11 mouse cellular contexts compared by ENCODE assay signal in genomic region chr19:42510276-42511171, GRCm38 (mm10). TPM values are rescaled to one million over a fixed set of nuclear protein-coding genes. Genes with fewer than 3 reads are reported as not detected.
DNase-seq lines count a peak whose midpoint lies in the region; ATAC-seq and TF ChIP-seq lines count a peak whose summit lies in the region.
"Had no signal": no experiment of that assay in that cellular context is flagged by ENCODE, and none has a peak within 500 bp of the region (broad histone marks: within the 10 kb centered on the region; RNA-seq: fewer than 3 reads in every experiment).

No protein-coding gene starts in this region.

- TF ChIP-seq CTCF in liver, embryonic 14.5 days (IDR thresholded peaks at IDR 0.05; ENCODE audit: low read depth), result 0 out of 2 replicates have a peak, but pooled peaks have one; percentile 20

- H3K36me3 ChIP-seq in limb, embryonic 13.5 days, result no peaks in the 10 kb centered on the region
- no peaks in the 10 kb centered on the region for H3K36me3 ChIP-seq in limb, embryonic 10.5 days
- H3K36me3 ChIP-seq in liver, embryonic 14.5 days (replicated peaks; ENCODE audit: control insufficient read depth, insufficient read depth, low read depth), result no peaks in the 10 kb centered on the region
- H3K36me3 ChIP-seq: embryonic facial prominence, embryonic 12.5 days; limb, embryonic 15.5 days; neural tube, embryonic 15.5 days had no signal

- TF ChIP-seq EP300 in liver, embryonic 14.5 days (IDR thresholded peaks at IDR 0.05; ENCODE audit: low read depth), result no peak

- H3K4me2 ChIP-seq in limb, embryonic 13.5 days (replicated peaks), result 0 out of 2 replicates have a peak overlapping the region, but pooled peaks have one; percentile 1
- no peak overlapping the region for H3K4me2 ChIP-seq in liver, embryonic 14.5 days (ENCODE audit: low read depth)
- H3K4me2 ChIP-seq: embryonic facial prominence, embryonic 12.5 days; limb, embryonic 15.5 days; neural tube, embryonic 15.5 days had no signal

- no peak for ATAC-seq in limb, embryonic 13.5 days (ENCODE audit: low FRiP score, low read depth)
- ATAC-seq in granulocyte monocyte progenitor cell, adult 5-6 weeks (replicated peaks; ENCODE audit: poor library complexity, severe bottlenecking), result peak; percentile 96
- peak; percentile 57 for ATAC-seq in liver, embryonic 14.5 days (ENCODE audit: insufficient read depth)
- ATAC-seq in neutrophil, adult 5-6 weeks (ENCODE audit: extremely low read depth, insufficient number of reproducible peaks, low FRiP score, poor library complexity, severe bottlenecking), result 0 out of 2 replicates have a peak, but pooled peaks have one; percentile 44

- no peaks in the 10 kb centered on the region for H3K9me3 ChIP-seq in limb, embryonic 13.5 days
- H3K9me3 ChIP-seq in limb, embryonic 10.5 days (replicated peaks), result no peaks in the 10 kb centered on the region
- H3K9me3 ChIP-seq in liver, embryonic 14.5 days (ENCODE audit: control insufficient read depth, low read length), result no peaks in the 10 kb centered on the region
- H3K9me3 ChIP-seq: embryonic facial prominence, embryonic 12.5 days; limb, embryonic 15.5 days; neural tube, embryonic 15.5 days had no signal

- H3K9ac ChIP-seq in limb, embryonic 13.5 days, result no peak overlapping the region
- H3K9ac ChIP-seq in liver, embryonic 14.5 days (replicated peaks), result no peak overlapping the region
- H3K9ac ChIP-seq: embryonic facial prominence, embryonic 12.5 days; limb, embryonic 15.5 days; neural tube, embryonic 15.5 days had no signal

- intact Hi-C loops in gastrocnemius, postnatal 36 days (cut with DNase I), result loop anchor here (10.0 kb wide), 1 partner anchor 244 kb away; the partner anchor contains the start of gene Pyroxd2

- DNase-seq in limb, embryonic 10.5 days (ENCODE audit: low spot score), result no peak
- no peak for DNase-seq in liver, embryonic 14.5 days (ENCODE audit: low read depth in 3 of 3, low spot score in 3 of 3)
- no peak for DNase-seq in layer of hippocampus, adult 18-20 months (ENCODE audit: low spot score in 2 of 2)
- no peak for DNase-seq in gastrocnemius, postnatal 36 days
- no peak for DNase-seq in right cerebral cortex, postnatal 36 days (ENCODE audit: low spot score in 2 of 2)

- no peaks in the 10 kb centered on the region for H3K4me1 ChIP-seq in limb, embryonic 13.5 days
- H3K4me1 ChIP-seq in limb, embryonic 10.5 days, result peaks cover 6% of the 10 kb centered on the region; the same call in 1 of the 2 replicates
- H3K4me1 ChIP-seq in liver, embryonic 14.5 days (replicated peaks; ENCODE audit: control insufficient read depth in 2 of 2, insufficient read depth in 2 of 2, low read length in 1 of 2), result no peaks in the 10 kb centered on the region; a peak in 1 of 4 replicates
- H3K4me1 ChIP-seq: embryonic facial prominence, embryonic 12.5 days; limb, embryonic 15.5 days had no signal

- no peak overlapping the region for H3K27ac ChIP-seq in limb, embryonic 13.5 days
- H3K27ac ChIP-seq in limb, embryonic 10.5 days, result no peak overlapping the region
- H3K27ac ChIP-seq in liver, embryonic 14.5 days, result no peak overlapping the region
- H3K27ac ChIP-seq: embryonic facial prominence, embryonic 12.5 days; limb, embryonic 15.5 days; neural tube, embryonic 15.5 days had no signal

- 57% methylated on average over 16 of the region's 16 CpGs for WGBS in limb, embryonic 13.5 days
- WGBS in limb, embryonic 10.5 days, result 65% methylated on average over 16 of the region's 16 CpGs
- 37% methylated on average over 16 of the region's 16 CpGs for WGBS in liver, embryonic 14.5 days (ENCODE audit: insufficient replicate concordance)

- H3K27me3 ChIP-seq in limb, embryonic 13.5 days, result no peaks in the 10 kb centered on the region
- no peaks in the 10 kb centered on the region for H3K27me3 ChIP-seq in limb, embryonic 10.5 days (ENCODE audit: low read depth, poor library complexity, severe bottlenecking)
- H3K27me3 ChIP-seq in liver, embryonic 14.5 days (ENCODE audit: control insufficient read depth, insufficient read depth, low read length), result no peaks in the 10 kb centered on the region
- H3K27me3 ChIP-seq: embryonic facial prominence, embryonic 12.5 days; limb, embryonic 15.5 days; neural tube, embryonic 15.5 days had no signal

- no peak overlapping the region for H3K4me3 ChIP-seq in limb, embryonic 13.5 days
- no peak overlapping the region for H3K4me3 ChIP-seq in limb, embryonic 10.5 days
- no peak overlapping the region for H3K4me3 ChIP-seq in liver, embryonic 14.5 days (ENCODE audit: insufficient read depth in 1 of 2, low read depth in 2 of 2, low read length in 2 of 2)
- H3K4me3 ChIP-seq: embryonic facial prominence, embryonic 12.5 days; limb, embryonic 15.5 days; neural tube, embryonic 15.5 days had no signal

RNA-seq across cellular contexts. Expression of gene R3hcc1l, which starts 8.0 kb away (rescaled TPM):
- 23.0 and 25.6 TPM in 2 replicates for polyA plus RNA-seq in limb, embryonic 13.5 days (2015; fragmentation: Nextera tagmentation; extraction: Ambion mirVana)
- 20.3 and 21.4 TPM in 2 replicates for polyA plus RNA-seq in limb, embryonic 10.5 days (2016; fragmentation: Nextera tagmentation; extraction: Ambion mirVana)
- 10.3 and 28.0 TPM in 2 replicates for total RNA-seq in granulocyte monocyte progenitor cell, adult 5-6 weeks (2014; fragmentation: Nextera tagmentation)
- 26.1 and 34.8 TPM in 2 replicates for total RNA-seq in granulocyte monocyte progenitor cell, adult 5-6 weeks (2017)
- polyA plus RNA-seq in liver, embryonic 14.5 days (2012; rRNA removed), result 4.2 and 7.8 TPM in 2 replicates
- polyA plus RNA-seq in liver, embryonic 14.5 days (2014; fragmentation: Nextera tagmentation; extraction: Ambion mirVana), result 8.6 and 12.2 TPM in 2 replicates
- 42.2 and 42.4 TPM in 2 replicates for total RNA-seq in neutrophil, adult 5-6 weeks (2017)
- 10 to 100 TPM; 26.4 to 29.5 TPM for total RNA-seq in layer of hippocampus, adult 18-20 months (2021)
- 10 to 100 TPM; 11.0 to 12.8 TPM for total RNA-seq in gastrocnemius, postnatal 36 days (2021)
